Mouse (Mus musculus) spleen, adult 2 months (tissue): Measurements from ENCODE around the gene Gm21987.

Experiments
- CTCF ChIP-seq: fragments of 200-500 bp; IDR thresholded peaks from 2 replicates; pipeline ENCODE4 v1.5.1; 2011; ENCODE audit warnings: mild to moderate bottlenecking, inconsistent platforms; ENCODE audit not compliant: insufficient read depth, insufficient read length, insufficient replicate concordance; ENCODE audit errors: extremely low read depth
- POLR2A ChIP-seq: fragments of 200-500 bp; IDR thresholded peaks from 2 replicates; pipeline ENCODE4 v1.6.1; 2011; ENCODE audit warnings: low read depth, low read length, inconsistent platforms

DNA sequence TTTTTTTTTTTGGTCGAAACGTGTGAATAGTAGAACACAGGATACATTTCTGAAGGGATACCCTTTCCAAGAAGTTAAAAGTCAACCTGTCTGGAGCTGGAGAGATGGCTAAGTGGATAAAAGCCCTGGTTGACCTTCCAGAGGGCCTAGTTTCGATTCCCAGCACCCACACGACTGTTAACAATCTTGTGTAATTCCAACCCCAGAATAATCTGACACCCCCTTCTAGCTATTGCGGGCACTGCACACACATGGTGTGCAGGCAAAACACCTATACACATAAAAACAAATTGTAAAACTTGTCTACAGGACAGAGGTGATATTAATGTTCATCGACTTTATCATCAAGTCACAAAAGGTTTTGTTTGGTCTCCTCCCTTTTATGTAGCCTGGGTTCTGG lies 748 bp downstream of the Gm21987 start:
- no peak for TF ChIP-seq CTCF
- TF ChIP-seq POLR2A = no peak
